Mouse (Mus musculus) bone marrow macrophage, adult 2 months (primary cell): ENCODE measurements at regions not wholly inside any gene's neighbourhood (a gene's known extent, or its start where the extent isn't known, plus 50 kb on each side); places are given as distances from the start of the nearest gene placed in this dataset.

ENCODE experiments used
- H3K27ac ChIP-seq: 2 replicates; pipeline ENCODE4 v1.5.1; 2012; ENCODE audit warnings: low read depth, low read length; ENCODE audit not compliant: insufficient read depth
- H3K4me1 ChIP-seq: 2 replicates; pipeline ENCODE4 v1.6.1; 2012; ENCODE audit warnings: low read length; ENCODE audit not compliant: control insufficient read depth, insufficient read depth
- H3K4me3 ChIP-seq: 2 replicates; pipeline ENCODE4 v1.5.1; 2012; ENCODE audit warnings: mild to moderate bottlenecking, low read length, moderate library complexity; ENCODE audit not compliant: insufficient read depth
- CTCF ChIP-seq: IDR thresholded peaks from 2 replicates; pipeline ENCODE4 v1.5.1; 2012; ENCODE audit warnings: low read depth, mild to moderate bottlenecking, low read length, moderate library complexity
- POLR2A ChIP-seq: IDR thresholded peaks from 2 replicates; pipeline ENCODE4 v1.6.1; 2012; ENCODE audit warnings: mild to moderate bottlenecking, low read depth, low read length, borderline replicate concordance

DNA sequence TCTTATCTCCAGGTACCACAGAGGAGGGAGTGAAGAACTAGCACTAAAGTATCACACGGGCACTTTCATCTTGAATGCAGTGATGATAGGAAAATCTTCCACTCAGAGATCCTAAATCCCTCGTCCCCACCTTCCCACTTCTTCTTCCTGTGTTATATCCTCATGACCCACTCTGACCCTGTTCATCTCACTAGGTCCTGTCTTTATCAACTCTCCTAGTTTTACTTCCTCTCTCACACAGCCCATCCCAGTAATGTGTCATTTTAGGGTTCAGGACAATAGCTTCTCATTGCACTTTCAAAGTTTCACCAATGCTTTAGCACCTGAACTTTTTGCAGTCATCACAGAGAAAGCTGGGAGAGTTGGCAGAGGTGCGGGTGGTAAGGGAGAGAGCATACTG, 261.0 kb downstream of the Kcnj2 start:
- Histone ChIP-seq H3K4me1 (peaks cover 8% of the 10 kb centered on the region), H3K27ac (no peak overlapping the region), H3K4me3 (no peak overlapping the region)
- no peak for TF ChIP-seq POLR2A
- TF ChIP-seq CTCF = no peak

DNA sequence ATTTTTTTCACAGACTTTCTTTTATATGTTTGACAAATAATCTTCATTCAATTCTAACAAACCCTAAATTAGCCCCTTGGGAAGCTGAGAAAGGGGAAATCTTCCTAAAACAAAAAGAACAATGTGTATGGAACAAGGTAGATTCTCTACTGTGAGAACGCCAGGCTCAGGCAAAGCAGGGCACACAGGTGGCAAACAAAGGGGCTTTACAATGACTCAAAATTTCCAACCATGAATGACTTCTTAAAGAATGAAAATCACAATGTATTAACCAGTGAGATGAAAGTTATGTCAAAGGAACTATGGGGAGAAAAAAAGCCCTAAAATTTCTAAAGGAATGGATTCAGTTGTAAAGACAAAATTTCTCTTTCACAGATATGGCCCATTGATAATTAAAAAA, 262.3 kb downstream of the Kcnj2 start:
- H3K4me3 ChIP-seq = no peak overlapping the region
- TF ChIP-seq CTCF (no peak), POLR2A (no peak)
- peaks cover 5% of the 10 kb centered on the region for H3K4me1 ChIP-seq
- no peak overlapping the region for H3K27ac ChIP-seq

- TF ChIP-seq POLR2A = no peak
- TF ChIP-seq CTCF = no peak
- Histone ChIP-seq H3K4me1 (peaks cover 5% of the 10 kb centered on the region), H3K27ac (no peak overlapping the region), H3K4me3 (no peak overlapping the region)
Measured at GRCm38 (mm10) chr11:111331592-111331991, 265.6 kb downstream of the Kcnj2 start.

- H3K4me1 ChIP-seq = no peaks in the 10 kb centered on the region
- no peak for TF ChIP-seq POLR2A
- TF ChIP-seq CTCF = no peak
- H3K4me3 ChIP-seq = no peak overlapping the region
- H3K27ac ChIP-seq = no peak overlapping the region
Measured at GRCm38 (mm10) chr11:111333021-111333420, 267.1 kb downstream of the Kcnj2 start.

- TF ChIP-seq CTCF (no peak), POLR2A (no peak)
- Histone ChIP-seq H3K27ac (no peak overlapping the region), H3K4me3 (no peak overlapping the region), H3K4me1 (no peaks in the 10 kb centered on the region)
Measured at GRCm38 (mm10) chr11:111347562-111347961, 281.6 kb downstream of the Kcnj2 start.

GRCm38 (mm10) chr11:111350028-111350427, 284.1 kb downstream of the Kcnj2 start:
- TF ChIP-seq CTCF (no peak), POLR2A (no peak)
- Histone ChIP-seq H3K27ac (no peak overlapping the region), H3K4me1 (no peaks in the 10 kb centered on the region)

GRCm38 (mm10) chr11:111363363-111363762, 297.4 kb downstream of the Kcnj2 start:
- H3K4me1 ChIP-seq = no peaks in the 10 kb centered on the region
- no peak overlapping the region for H3K4me3 ChIP-seq
- H3K27ac ChIP-seq = no peak overlapping the region
- TF ChIP-seq POLR2A (no peak), CTCF (no peak)

More at GRCm38 (mm10) chr11:111350028-111350427, 284.1 kb downstream of the Kcnj2 start:
- no peak overlapping the region for H3K4me3 ChIP-seq

GRCm38 (mm10) chr11:111377165-111377564, 311.2 kb downstream of the Kcnj2 start:
- no peaks in the 10 kb centered on the region for H3K4me1 ChIP-seq
- TF ChIP-seq CTCF (no peak), POLR2A (no peak)
- no peak overlapping the region for H3K27ac ChIP-seq
- no peak overlapping the region for H3K4me3 ChIP-seq

DNA sequence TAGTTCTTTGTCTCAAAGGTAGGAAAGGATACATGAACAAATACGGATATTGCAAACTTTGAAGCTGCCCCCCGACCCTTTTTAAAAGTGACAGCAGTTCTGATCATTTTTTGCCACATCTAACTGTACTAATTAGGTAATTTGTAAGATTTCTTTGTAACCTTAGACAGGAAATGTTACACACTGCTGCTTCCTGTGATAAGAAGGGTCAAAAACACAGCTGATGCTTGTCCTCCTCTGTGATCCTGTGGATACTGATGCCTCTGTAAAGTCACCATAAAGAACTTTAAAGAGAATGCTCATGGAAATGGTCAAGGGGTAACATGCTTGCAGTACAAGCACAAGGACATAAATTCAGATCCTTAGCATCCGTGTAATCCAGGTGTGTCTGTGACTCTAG, 313.9 kb downstream of the Kcnj2 start:
- Histone ChIP-seq H3K4me3 (no peak overlapping the region), H3K4me1 (no peaks in the 10 kb centered on the region), H3K27ac (no peak overlapping the region)
- no peak for TF ChIP-seq POLR2A
- TF ChIP-seq CTCF = no peak

DNA sequence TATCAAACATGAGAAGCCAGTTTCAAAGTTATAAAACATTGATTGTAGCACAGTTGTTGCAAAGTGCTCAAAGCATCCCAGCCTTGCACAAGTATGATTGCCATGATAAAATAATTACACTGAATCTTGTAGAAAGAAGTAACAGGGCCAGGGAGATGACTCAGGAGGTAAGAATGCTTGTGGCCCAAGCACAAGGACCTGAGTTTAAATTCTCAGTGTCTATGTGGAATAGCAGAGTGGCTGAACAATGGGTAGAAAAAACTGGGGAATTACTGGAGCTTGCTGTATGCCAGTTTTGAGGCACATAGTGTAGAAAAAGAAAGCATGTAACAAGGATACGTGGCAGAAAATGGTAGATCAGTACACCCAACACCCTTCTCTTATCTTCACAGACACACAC, 332.7 kb downstream of the Kcnj2 start:
- Histone ChIP-seq H3K4me1 (no peaks in the 10 kb centered on the region), H3K27ac (no peak overlapping the region), H3K4me3 (no peak overlapping the region)
- TF ChIP-seq CTCF (no peak), POLR2A (no peak)

DNA sequence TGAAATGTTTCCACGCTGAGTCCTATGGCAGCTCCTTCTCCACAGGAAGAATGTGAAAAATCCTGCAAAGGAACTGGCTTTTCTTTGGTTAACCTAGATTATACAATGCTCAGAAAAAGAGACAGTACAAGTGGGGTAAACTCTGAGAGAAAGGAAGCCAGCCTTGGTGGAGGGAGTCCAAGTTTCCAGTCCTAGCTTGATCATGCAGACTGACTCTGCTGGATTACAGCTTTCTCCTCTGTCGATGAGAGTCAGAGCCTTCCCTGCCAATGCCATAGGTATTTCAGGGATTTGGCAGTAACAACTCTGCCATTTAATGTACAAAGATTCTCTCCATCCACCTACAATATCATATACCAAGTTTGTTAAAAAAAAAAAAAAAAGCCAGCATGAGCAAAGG, 343.3 kb downstream of the Kcnj2 start:
- TF ChIP-seq CTCF = no peak
- no peak for TF ChIP-seq POLR2A

GRCm38 (mm10) chr11:111424871-111425270, 358.9 kb downstream of the Kcnj2 start:
- no peak overlapping the region for H3K27ac ChIP-seq
- TF ChIP-seq POLR2A (no peak), CTCF (no peak)

More for the DNA sequence above, 343.3 kb downstream of the Kcnj2 start:
- no peaks in the 10 kb centered on the region for H3K4me1 ChIP-seq
- H3K27ac ChIP-seq = no peak overlapping the region
- H3K4me3 ChIP-seq = no peak overlapping the region

More at GRCm38 (mm10) chr11:111424871-111425270, 358.9 kb downstream of the Kcnj2 start:
- Histone ChIP-seq H3K4me1 (no peaks in the 10 kb centered on the region), H3K4me3 (no peak overlapping the region)
